Mouse (Mus musculus) heart, adult 18-20 months (tissue): ENCODE measurements at regions not wholly inside any gene's neighbourhood (a gene's known extent, or its start where the extent isn't known, plus 50 kb on each side); places are given as distances from the start of the nearest gene placed in this dataset.
A peak's percentile ranks its signal among the peaks of the same experiment; 100 is the strongest.

Source experiments
- DNase-seq, 2 experiments: peaks; one replicate each; pipeline ENCODE4 v3.0.0; 2021 to 2022; ENCODE audit warnings: mixed read lengths in 1 of 2

GRCm38 (mm10) chr2:106455972-106456371, 237.1 kb upstream of the Mpped2 start:
- no peak for DNase-seq

DNA sequence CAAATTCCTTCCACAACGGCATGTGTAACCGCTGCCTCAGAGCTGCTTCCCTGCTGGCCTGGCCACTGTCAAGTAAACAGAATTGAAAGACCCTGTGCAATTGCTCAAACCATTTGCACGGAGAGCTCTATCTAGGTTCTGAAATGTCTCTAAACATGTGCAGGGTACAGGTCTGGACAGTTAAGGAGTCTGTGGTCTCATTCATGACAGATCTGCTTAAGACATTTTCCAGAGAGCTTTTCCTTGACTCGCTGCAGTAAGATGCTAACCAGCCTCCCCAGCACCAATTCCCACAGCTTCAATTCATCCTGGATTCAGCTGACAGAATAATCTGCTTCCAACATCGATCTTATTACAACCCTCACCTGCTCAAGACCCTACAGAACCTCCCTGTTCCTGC, 235.1 kb upstream of the Mpped2 start:
- DNase-seq, result no peak

- DNase-seq, result peak in 1 of 2 experiments; percentile 2
These were observed 232.0 kb upstream of the Mpped2 start for GRCm38 (mm10) chr2:106461021-106461420.

DNA sequence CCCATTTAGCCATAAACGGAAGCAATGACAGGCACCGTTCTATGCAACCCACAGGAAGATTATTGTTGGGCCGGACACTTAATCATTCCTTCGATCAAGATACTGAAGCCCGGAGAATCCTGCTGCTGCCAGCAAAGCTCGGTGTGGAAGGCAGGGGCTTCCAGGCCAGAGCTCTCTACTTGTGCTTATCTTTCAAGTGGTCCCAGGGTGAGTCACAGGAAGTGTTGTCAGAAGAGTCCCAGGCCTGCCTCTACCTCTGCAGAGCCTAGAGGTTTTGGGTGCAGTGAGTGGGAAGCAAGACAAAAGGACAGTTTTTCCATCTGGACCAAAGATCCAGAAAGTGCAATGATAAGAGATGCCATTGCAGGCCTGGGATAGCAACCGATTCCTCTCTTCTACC, 231.6 kb upstream of the Mpped2 start:
- DNase-seq, result no peak

DNA sequence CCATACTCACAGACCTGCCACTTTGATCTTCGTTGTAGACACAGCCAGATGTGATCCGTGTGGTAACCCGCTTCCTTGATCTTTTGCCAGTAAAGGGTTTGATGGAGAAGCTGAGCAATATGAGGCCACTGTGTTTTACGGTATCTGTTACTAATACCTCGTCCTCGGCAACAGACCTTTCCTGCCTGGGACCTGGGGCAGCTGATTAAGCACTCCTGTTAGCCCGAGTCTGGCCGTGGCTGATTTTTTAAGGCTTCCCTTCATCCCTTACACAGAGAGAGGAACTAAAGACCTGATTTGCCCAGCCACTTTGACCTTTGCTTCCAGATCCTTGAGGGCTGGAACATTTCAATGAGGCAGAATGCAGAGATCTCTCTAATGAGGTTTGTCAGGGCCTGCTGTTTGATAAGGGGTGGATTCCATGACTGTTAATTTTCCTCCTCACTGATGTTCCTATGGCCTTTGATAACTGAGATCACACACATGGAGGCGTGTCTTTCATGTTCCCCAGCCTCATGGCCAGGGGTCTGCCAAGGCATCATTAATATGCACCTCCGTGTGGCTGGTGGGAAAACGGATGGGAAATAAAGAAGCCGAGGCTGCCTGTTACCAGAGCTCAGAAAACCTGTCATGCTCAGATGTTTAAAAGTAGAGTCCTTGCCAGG, 231.0 kb upstream of the Mpped2 start:
- no peak for DNase-seq

DNA sequence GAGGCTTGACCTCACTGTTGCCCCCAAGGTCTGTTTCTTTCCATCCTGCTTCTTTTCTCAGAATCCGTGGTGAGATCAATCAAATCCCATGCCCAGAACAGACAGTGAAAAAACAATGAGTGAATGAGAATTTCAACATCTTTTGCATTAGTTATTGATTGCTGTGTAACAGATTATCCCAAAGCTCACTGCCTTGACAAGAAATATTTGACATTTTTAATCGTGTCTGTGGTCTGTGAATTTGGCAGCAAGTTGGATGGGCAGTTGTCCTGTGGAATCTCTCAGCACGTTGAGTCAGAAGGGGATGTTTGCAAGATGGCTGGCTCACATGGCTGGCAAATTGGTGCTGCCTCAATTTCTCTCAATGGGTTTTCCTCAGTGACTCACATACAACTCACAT, 228.0 kb upstream of the Mpped2 start:
- no peak for DNase-seq

GRCm38 (mm10) chr2:106465831-106466230, 227.2 kb upstream of the Mpped2 start:
- DNase-seq, result no peak

GRCm38 (mm10) chr2:106469196-106469595, 223.9 kb upstream of the Mpped2 start:
- peak; percentile 27 to 74 for DNase-seq

DNA sequence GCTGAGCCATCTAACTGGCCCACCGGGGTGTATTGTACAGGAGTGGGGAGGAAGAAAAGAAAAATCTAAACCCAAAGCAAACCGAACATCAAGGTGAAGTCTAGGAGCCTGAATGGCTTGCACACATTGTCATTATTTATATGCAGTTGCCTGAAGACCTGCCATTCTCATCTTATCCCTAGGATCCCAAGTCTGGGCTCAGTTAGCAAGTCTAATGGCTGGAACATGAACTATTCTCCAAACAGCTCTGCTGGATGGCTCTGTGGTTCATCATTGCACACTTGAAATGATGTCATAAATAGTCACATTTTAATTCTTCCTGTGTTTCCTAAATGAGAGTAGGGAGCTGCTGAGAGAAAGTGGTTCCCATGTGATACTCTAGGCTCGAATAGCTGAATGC, 219.6 kb upstream of the Mpped2 start:
- DNase-seq, result no peak

DNA sequence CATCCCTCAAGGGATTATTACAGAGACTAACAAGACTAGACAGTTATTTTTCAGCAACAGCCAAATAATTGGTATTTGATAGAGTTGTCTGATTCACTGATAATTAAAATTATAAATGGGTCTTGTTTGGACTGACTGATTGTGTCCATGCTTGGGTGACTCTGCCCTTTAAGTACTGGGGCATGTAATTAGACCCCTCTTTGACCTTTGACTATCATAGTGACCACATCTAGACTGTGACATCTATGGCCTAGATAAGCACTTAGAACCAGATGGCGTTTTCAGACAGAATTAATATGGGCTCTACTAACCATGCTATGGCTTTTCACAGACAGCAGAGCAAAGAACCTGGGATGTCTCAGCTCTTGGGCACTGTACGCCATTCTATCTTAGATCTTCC, 215.1 kb upstream of the Mpped2 start:
- no peak for DNase-seq

- no peak for DNase-seq
These were observed 205.6 kb upstream of the Mpped2 start for GRCm38 (mm10) chr2:106487335-106488082.

GRCm38 (mm10) chr2:106498735-106499134, 194.3 kb upstream of the Mpped2 start:
- no peak for DNase-seq

DNA sequence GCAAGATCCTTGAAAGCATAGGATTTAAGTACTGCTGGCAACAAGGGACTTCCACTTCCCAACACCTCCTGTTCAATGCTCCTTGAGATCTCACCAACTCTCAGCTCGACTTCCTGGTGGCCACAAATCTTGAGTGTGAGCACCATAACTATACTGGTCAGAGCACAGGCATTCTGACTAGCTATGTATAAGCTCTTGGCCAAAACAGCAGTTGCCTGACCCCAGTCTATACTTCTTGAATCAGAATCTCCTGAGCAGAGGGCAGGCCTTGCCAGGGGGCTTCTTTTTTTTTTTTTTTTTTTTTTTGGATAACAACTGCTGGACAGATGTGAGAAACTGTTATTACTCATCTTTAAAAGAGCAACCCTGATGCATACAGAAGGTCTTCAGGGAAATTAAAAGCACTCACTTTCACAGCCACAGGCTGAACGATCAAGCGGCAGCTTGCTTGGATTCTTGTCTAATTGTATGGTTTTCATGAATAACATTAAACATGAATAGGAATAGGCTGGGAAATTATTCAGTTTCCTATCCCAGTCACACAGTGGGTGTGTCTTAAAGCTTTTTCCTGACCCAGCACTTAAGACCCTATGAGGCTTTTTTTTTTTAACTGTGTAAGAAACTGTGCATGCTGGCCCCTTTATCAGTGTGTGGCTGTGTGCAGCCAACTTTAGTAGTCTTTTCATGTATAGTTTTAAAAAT, 193.7 kb upstream of the Mpped2 start:
- no peak for DNase-seq

GRCm38 (mm10) chr2:106504933-106505420, 188.1 kb upstream of the Mpped2 start:
- DNase-seq, result no peak

- no peak for DNase-seq
These were observed 181.2 kb upstream of the Mpped2 start for GRCm38 (mm10) chr2:106511889-106512288.

- DNase-seq, result no peak
These were observed 180.6 kb upstream of the Mpped2 start for GRCm38 (mm10) chr2:106512338-106513024.

DNA sequence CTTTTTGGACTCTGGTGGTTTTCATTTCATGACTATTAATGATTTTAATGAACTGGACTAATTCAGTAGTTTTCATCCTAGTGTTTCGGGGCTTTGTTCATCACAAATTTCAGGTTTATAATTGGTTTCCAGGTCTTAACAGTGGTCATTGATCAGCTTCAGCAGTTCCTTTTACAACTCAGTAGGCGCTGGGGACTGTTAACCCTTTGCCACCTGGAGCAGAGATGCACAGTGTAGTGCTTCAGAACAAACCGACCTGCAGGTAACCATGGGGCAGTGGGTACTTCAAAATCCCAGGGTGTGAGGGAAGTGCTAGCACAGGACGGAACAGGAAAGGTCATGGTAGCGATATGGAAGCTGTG, 180.1 kb upstream of the Mpped2 start:
- DNase-seq, result no peak

GRCm38 (mm10) chr2:106517224-106517623, 175.8 kb upstream of the Mpped2 start:
- no peak for DNase-seq

GRCm38 (mm10) chr2:106522961-106523360, 170.1 kb upstream of the Mpped2 start:
- DNase-seq, result no peak

DNA sequence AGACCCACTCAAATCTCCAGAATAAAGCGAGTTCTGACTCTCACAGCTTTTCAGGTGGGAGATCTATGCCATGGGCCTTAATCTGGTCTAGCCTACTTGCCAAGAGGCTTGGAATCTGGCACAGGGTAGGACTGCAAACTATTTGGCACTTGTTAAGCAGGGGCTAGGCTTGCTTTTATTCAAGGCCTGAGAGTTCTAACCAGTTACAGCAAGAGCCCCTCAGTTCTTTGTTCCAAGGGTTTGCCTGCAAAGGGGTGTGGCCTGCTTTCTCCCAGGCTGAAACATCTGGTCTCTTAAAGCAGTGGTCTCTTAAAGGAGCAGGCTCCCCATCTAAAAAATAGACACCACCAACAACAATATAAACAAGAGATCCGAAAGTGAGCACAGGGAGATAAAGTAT, 166.1 kb upstream of the Mpped2 start:
- no peak for DNase-seq

GRCm38 (mm10) chr2:106529247-106529646, 163.8 kb upstream of the Mpped2 start:
- DNase-seq, result no peak

GRCm38 (mm10) chr2:106529746-106530145, 163.3 kb upstream of the Mpped2 start:
- no peak for DNase-seq

- no peak for DNase-seq
These were observed 154.7 kb upstream of the Mpped2 start for GRCm38 (mm10) chr2:106538329-106538728.
